Mouse (Mus musculus) G1E (cell line): ENCODE results near the gene Cdk7.

Source experiments
- CTCF ChIP-seq: IDR thresholded peaks from 2 replicates; pipeline ENCODE4 v1.5.1; 2012; ENCODE audit warnings: low read depth, low read length, inconsistent platforms, mixed read lengths
- GATA1 ChIP-seq: IDR thresholded peaks from 2 replicates; pipeline ENCODE4 v1.6.1; 2012; ENCODE audit warnings: borderline replicate concordance, low read length, inconsistent platforms, mixed read lengths
- GATA2 ChIP-seq: IDR thresholded peaks from 2 replicates; pipeline ENCODE4 v1.6.1; 2012; ENCODE audit warnings: low read depth, low read length, inconsistent platforms, borderline replicate concordance
- POLR2AphosphoS5 ChIP-seq: IDR thresholded peaks from 2 replicates; pipeline ENCODE4 v1.6.1; 2012; ENCODE audit warnings: low read depth, low read length, inconsistent platforms; ENCODE audit not compliant: insufficient replicate concordance
- TAL1 ChIP-seq: conservative IDR thresholded peaks from 2 replicates; pipeline ENCODE4 v1.6.1; 2012; ENCODE audit warnings: low read depth, low read length, inconsistent platforms, mixed read lengths

DNA sequence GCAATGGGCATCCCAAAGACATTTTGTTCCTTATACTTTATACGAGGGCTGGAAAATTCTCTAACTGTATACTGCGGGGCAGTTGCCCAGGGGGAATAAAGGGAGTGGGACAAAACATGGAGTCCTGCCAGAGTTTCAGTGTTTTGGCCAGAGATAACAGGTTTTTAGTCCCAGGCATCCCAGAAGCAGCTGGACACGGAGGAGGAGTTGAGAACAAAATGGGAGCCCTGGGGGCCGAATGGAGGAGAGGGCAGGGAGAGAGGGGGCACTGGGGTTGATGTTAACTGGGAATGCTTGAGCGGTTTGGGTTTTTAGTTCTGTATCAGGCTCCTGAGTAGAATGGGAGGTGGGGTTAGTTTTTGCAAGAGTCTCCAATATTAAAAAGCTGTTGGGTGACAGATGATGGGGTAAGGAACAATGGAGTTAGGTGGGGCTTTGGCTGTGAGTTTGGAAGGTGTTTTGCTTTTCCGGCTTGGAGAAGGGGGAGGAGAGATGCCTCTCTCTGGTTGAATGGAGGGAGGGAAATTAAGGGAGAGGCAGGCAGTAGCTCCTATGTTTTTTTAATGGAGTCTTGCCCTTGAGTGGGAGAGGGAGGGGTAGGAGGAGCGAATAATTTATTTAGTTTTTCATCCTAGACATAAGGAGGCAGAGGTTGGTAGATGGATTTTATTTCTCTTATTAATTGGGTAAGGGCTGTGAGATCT is 6.5 kb downstream of the Cdk7 start:
- TF ChIP-seq CTCF (no peak), TAL1 (no peak), GATA1 (no peak), GATA2 (no peak), POLR2AphosphoS5 (no peak)
